Mouse (Mus musculus): ENCODE data around the gene Gfi1b.

DNA sequence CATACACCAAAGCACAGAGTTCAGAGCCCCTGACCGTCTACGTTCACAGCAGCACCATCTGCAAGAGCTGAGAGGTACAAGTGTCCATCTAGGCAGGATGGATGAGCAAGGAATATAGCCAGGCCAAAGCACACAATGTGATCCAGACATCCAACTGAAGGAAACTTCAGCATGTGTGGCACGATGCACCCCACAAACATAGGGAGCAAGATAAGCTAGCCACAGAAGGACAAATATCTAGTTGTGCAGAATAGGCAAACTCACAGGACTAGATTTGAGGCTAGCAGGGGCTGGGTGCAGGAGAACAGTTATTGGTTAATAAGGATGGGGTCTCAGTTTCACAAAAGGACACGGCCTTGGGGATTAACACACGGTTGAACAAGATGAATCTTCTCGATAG is 2.4 kb downstream of the Gfi1b start:
- no peak for TF ChIP-seq CTCF (IDR thresholded peaks at IDR 0.05; ENCODE audit: low read depth)
- TF ChIP-seq EP300 (optimal IDR thresholded peaks at IDR 0.05): no peak
